Mouse (Mus musculus) intestine, embryonic 14.5 days (tissue): ENCODE measurements around the gene Acat3. TPM values are rescaled to one million over a fixed set of nuclear protein-coding genes. Genes with fewer than 3 reads are reported as not detected.

Experiments used
- ATAC-seq: fragments of 200-750 bp; cut with Nextera tagmentation; replicated peaks from 2 replicates; pipeline ENCODE4 v1.8.0; 2017; ENCODE audit warnings: low read depth, moderate number of reproducible peaks, moderate TSS enrichment, moderate library complexity; ENCODE audit not compliant: low FRiP score, low TSS enrichment
- DNase-seq: peaks from one replicate; pipeline ENCODE4 v3.0.0-alpha.2; 2018; ENCODE audit warnings: low spot score
- H3K27ac ChIP-seq: fragments of 300-500 bp; sonication (generic); 2 replicates; pipeline ENCODE4 v1.5.1; 2014; ENCODE audit warnings: low read depth, mild to moderate bottlenecking, control low read depth
- H3K27me3 ChIP-seq: fragments of 300-500 bp; sonication (generic); replicated peaks from 2 replicates; pipeline ENCODE4 v1.6.1; 2014; ENCODE audit warnings: low read length, control low read depth; ENCODE audit not compliant: control insufficient read depth, insufficient read depth
- H3K36me3 ChIP-seq: fragments of 300-500 bp; sonication (generic); 2 replicates; pipeline ENCODE4 v1.6.1; 2014; ENCODE audit warnings: low read length, control low read depth; ENCODE audit not compliant: control insufficient read depth, insufficient read depth
- H3K4me1 ChIP-seq: fragments of 300-500 bp; sonication (generic); replicated peaks from 2 replicates; pipeline ENCODE4 v1.6.1; 2014; ENCODE audit warnings: low read length, control low read depth, mixed read lengths; ENCODE audit not compliant: control insufficient read depth, insufficient read depth
- H3K4me2 ChIP-seq: fragments of 300-500 bp; sonication (generic); 2 replicates; pipeline ENCODE4 v1.6.1; 2014; ENCODE audit warnings: low read length
- H3K4me3 ChIP-seq: fragments of 300-500 bp; sonication (generic); 2 replicates; pipeline ENCODE4 v1.5.1; 2014; ENCODE audit warnings: low read depth, low read length, control low read depth, mixed read lengths
- H3K9ac ChIP-seq: fragments of 300-500 bp; sonication (generic); 2 replicates; pipeline ENCODE4 v1.6.1; 2014; ENCODE audit warnings: mild to moderate bottlenecking, low read length
- H3K9me3 ChIP-seq: fragments of 300-500 bp; sonication (generic); 2 replicates; pipeline ENCODE4 v1.6.1; 2016; ENCODE audit warnings: low read length, control low read depth; ENCODE audit not compliant: control insufficient read depth
- WGBS: fragments of 180-500 bp; shearing (Covaris S2); extraction: QIAGEN DNeasy Blood & Tissue Kit; methylation state at CpG from one replicate; pipeline ENCODE4 v1.1.7; 2014; 5-methylcytosine and 5-hydroxymethylcytosine counted together
- polyA plus RNA-seq: library from polyadenylated mRNA; unstranded; fragments of >200 nt; fragmentation: Nextera tagmentation; extraction: Ambion mirVana; gene quantifications from 2 replicates; pipeline ENCODE4 v1.2.1, GENCODE M21; 2014

Gene Acat3
- polyA plus RNA-seq, 1 experiment from 2014 or later: 0.81 TPM

DNA sequence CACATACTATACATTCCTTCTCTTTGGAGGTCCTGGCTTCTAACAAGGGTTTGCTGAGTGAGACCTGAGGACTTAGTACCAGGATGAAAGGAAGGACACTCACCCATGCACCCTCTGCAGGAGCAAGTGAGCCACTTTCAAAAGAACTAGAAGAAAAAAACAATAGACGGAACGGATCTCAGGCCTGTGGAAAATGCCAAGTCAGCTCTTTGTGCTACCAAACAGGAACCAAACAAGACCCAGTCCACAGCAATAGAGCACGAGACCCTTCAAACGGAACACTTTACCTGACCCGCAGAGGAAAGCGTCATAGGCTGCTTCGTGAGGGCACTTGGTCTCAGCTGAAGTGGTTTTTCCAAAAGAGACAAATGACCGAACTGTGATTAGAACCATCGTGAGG, 48.4 kb downstream of the Acat3 start:
- DNase-seq (no peak), ATAC-seq (no peak)
- no peak overlapping the region for H3K9ac ChIP-seq
- H3K27me3 ChIP-seq: no peaks in the 10 kb centered on the region
- H3K4me3 ChIP-seq: no peak overlapping the region
- H3K36me3 ChIP-seq: no peaks in the 10 kb centered on the region; the same call in 1 of the 2 replicates
- H3K9me3 ChIP-seq: no peaks in the 10 kb centered on the region
- no peak overlapping the region for H3K4me2 ChIP-seq
- H3K4me1 ChIP-seq: no peaks in the 10 kb centered on the region
- no peak overlapping the region for H3K27ac ChIP-seq
- WGBS: 89% methylated on average over 9 of the region's 9 CpGs

DNA sequence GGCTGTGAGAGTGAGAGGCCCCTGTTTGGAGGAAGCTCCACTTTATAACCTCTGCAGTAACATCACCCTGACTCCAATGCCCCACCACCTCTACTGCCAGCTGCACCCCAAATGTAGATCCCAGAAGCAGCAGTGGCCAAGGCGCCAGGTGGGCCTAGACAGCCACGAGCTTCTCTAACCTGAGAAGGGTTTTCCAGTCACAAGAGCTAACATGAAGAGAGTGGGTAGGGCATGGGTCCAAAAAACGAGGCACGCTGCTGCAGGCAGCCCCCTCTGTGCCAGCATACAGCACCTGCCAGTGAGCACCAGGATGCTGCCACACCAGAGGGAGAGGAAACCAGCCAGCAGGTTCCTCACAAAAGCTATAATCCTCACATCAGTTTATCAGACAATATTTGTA, 49.3 kb downstream of the Acat3 start:
- Histone ChIP-seq H3K4me2 (no peak overlapping the region), H3K4me3 (no peak overlapping the region), H3K4me1 (no peaks in the 10 kb centered on the region), H3K9me3 (no peaks in the 10 kb centered on the region), H3K9ac (no peak overlapping the region), H3K36me3 (no peaks in the 10 kb centered on the region; the same call in 1 of the 2 replicates), H3K27me3 (no peaks in the 10 kb centered on the region), H3K27ac (no peak overlapping the region)
- no peak for ATAC-seq
- 79% methylated on average over 4 of the region's 4 CpGs for WGBS
- no peak for DNase-seq

DNA sequence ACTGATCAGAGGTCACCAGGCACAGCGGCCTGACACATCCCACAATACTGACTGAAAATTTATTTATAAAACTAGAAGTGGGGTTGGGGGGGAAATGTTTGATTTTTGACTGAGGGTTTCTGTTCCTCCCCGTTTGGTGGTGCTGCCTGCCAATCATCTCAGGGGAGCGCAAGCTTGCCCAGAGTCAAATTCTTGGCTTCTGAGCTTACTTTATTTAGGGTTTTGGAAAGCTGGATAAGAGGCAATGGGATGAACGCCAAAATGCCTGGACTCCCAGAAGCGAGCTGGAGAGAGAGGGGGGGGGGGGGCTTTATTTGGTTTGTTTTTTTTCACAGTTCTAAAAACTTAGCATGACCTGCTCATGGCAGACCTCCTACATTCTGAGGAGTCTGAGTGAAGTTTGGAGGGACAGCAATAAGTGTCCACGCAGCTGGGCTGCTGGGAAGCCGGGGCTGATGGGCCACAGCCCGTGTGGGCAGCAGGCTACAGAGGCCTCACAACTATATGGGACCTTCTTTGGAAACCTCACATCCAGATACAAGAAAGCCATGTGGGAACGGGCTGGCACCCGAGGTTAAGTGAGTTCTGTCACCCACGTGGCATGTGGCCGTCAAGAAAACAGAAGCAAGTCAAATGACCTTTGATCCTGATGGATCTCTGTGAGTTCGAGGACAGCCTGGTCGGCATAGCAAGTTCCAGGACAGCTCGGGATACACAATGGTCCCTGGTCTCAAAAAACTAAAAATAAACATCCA, 53.2 kb downstream of the Acat3 start:
- Histone ChIP-seq H3K27me3 (no peaks in the 10 kb centered on the region), H3K4me3 (no peak overlapping the region), H3K27ac (no peak overlapping the region), H3K9me3 (no peaks in the 10 kb centered on the region), H3K36me3 (no peaks in the 10 kb centered on the region; the same call in 1 of the 2 replicates), H3K4me1 (no peaks in the 10 kb centered on the region), H3K4me2 (no peak overlapping the region), H3K9ac (no peak overlapping the region)
- ATAC-seq (no peak), DNase-seq (no peak)
- WGBS: 72% methylated on average over 15 of the region's 15 CpGs

DNA sequence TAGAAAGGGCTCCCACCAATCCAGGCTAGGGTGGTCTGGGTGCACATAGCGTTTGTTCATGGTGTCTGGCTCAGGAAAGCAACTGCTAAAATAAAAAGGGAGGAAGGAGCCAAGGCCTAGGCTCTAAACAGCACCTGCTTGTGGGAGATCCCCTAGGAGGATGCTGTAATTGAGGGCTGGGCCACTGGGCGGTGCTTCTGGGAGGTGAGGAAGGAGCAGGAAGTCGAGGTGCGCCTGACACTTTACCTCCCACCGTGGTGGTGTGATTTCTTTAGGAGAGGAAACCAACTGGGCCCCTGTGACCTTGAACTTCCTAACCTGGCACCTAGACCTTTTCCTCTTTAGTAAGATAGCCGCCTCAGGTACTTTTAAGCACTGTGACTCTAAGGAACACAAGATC, 53.8 kb downstream of the Acat3 start:
- no peaks in the 10 kb centered on the region; the same call in 1 of the 2 replicates for H3K36me3 ChIP-seq
- DNase-seq (no peak), ATAC-seq (0 out of 2 replicates have a peak, but pooled peaks have one; percentile 44)
- WGBS: 38% methylated on average over 6 of the region's 6 CpGs
- H3K27ac ChIP-seq: no peak overlapping the region
- no peaks in the 10 kb centered on the region for H3K9me3 ChIP-seq
- no peak overlapping the region for H3K4me3 ChIP-seq
- no peak overlapping the region for H3K4me2 ChIP-seq
- no peaks in the 10 kb centered on the region for H3K4me1 ChIP-seq
- no peak overlapping the region for H3K9ac ChIP-seq
- H3K27me3 ChIP-seq: no peaks in the 10 kb centered on the region

DNA sequence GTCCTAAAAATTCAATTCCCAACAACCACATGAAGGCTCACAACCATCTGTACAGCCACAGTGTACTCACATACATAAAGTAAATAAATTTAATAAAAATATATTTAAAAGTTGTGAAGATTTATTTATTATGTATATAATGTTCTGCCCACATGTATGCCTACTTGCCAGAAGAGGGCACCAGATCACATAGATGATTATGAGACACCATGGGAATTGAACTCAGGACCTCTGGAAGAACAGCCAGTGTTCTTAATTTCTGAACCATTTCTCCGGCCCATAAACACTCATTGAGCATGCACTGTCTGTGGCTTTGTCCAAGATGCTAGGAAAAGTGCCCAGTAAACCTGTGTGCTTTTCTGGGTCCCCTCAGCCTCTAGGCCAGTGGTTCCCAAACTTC, 59.2 kb downstream of the Acat3 start:
- WGBS: 88% methylated on average over 1 of the region's 1 CpGs
- DNase-seq: no peak
- H3K4me2 ChIP-seq: no peak overlapping the region

DNA sequence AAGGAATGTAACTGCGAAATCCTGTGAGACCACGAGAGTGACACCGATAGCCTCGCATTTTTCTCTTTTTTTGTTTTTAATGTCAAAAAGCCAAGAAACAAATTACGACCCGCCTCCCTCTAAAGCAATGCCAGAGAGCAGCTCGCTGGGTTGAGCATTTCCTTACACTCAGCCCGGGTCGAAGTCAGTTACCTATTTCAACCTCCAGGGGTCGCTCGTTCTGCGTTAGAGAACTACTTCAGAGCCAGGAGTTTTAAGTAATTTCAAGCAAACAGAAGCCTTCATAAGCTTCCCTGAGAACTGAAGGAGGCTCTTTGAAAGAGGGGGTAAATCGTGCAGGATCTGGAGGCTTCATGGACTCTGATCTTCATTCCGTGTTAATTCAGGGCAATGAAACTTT, 60.2 kb downstream of the Acat3 start:
- Histone ChIP-seq H3K27me3 (no peaks in the 10 kb centered on the region), H3K4me1 (no peaks in the 10 kb centered on the region), H3K4me3 (no peak overlapping the region), H3K9me3 (no peaks in the 10 kb centered on the region), H3K9ac (no peak overlapping the region), H3K36me3 (no peaks in the 10 kb centered on the region), H3K4me2 (peak overlapping the region; percentile 45), H3K27ac (no peak overlapping the region)
- ATAC-seq (peak; percentile 65), DNase-seq (peak; percentile 89)
- WGBS: 3% methylated on average over 14 of the region's 14 CpGs

More for the DNA sequence above, 59.2 kb downstream of the Acat3 start:
- H3K9ac ChIP-seq: no peak overlapping the region
- H3K27me3 ChIP-seq: no peaks in the 10 kb centered on the region
- no peak overlapping the region for H3K4me3 ChIP-seq
- no peaks in the 10 kb centered on the region for H3K4me1 ChIP-seq
- no peaks in the 10 kb centered on the region for H3K9me3 ChIP-seq
- no peak for ATAC-seq
- H3K27ac ChIP-seq: no peak overlapping the region
- no peaks in the 10 kb centered on the region for H3K36me3 ChIP-seq

DNA sequence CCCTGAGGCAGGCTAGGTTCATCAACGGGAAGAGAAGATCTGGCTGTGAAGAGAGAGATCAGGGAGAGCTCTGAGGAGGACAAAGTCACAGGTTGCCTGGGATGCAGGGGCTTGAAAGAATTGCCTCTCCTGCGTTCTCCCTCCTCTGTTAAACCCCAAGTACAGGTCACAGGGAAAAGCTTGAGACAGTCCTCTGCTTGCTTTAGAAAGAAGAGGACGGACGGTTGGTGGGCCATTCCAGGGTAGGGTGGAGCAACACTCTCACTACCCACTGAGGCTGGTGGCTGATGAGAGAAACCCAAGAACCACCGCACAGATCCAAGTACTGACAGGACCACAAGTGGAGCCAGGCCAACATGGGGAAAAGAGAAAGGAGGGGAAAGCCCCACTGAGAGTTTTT, 64.7 kb downstream of the Acat3 start, which contains the start of gene Mrgprh:
Gene Mrgprh, plus strand, starts transcription at position 301 of the 400 bp plus-strand sequence.
- WGBS: 84% methylated on average over 5 of the region's 5 CpGs

More for the DNA sequence above, 64.7 kb downstream of the Acat3 start, which contains the start of gene Mrgprh:
- H3K36me3 ChIP-seq: no peaks in the 10 kb centered on the region
- H3K4me1 ChIP-seq: no peaks in the 10 kb centered on the region
- H3K27me3 ChIP-seq: no peaks in the 10 kb centered on the region
- H3K9ac ChIP-seq: no peak within 1 kb of the TSS
- no peaks in the 10 kb centered on the region for H3K9me3 ChIP-seq
- H3K4me3 ChIP-seq: no peak within 1 kb of the TSS
- DNase-seq (no peak), ATAC-seq (no peak)
- no peak within 1 kb of the TSS for H3K27ac ChIP-seq
- no peak within 1 kb of the TSS for H3K4me2 ChIP-seq
